Mouse (Mus musculus): ENCODE measurements around the gene Pin1. TPM values are rescaled to one million over a fixed set of nuclear protein-coding genes. Genes with fewer than 3 reads are reported as not detected.
A peak's percentile ranks its signal among the peaks of the same experiment; 100 is the strongest.
"Not testable (repeated sequence)": the region's sequence is repeated elsewhere in the genome, so short reads cannot be mapped to it uniquely, and the experiment has no call there.

The Pin1 gene
- 68.7 and 71.6 TPM in 2 replicates for polyA plus RNA-seq (2014; fragmentation: Nextera tagmentation; extraction: Ambion mirVana)

GRCm38 (mm10) chr9:20651602-20652259 is at the start of gene Pin1:
Gene Pin1 (plus strand): TSS chr9:20652095.
- DNase-seq (ENCODE audit: low spot score): peak; percentile 98

GRCm38 (mm10) chr9:20606269-20606668 is 45.6 kb upstream of the Pin1 start:
- no peaks in the 10 kb centered on the region for H3K36me3 ChIP-seq (ENCODE audit: control insufficient read depth, insufficient read depth, low read length)
- no peak for ATAC-seq (ENCODE audit: insufficient read depth, low FRiP score, low TSS enrichment)
- 0 out of 2 replicates have a peak overlapping the region, but pooled peaks have one; percentile 55 for H3K4me2 ChIP-seq (ENCODE audit: low read depth)
- no peaks in the 10 kb centered on the region for H3K4me1 ChIP-seq (ENCODE audit: control insufficient read depth, insufficient read depth, low read length)
- no peak overlapping the region for H3K27ac ChIP-seq (ENCODE audit: low read depth, low read length)
- WGBS: 95% methylated on average over 1 of the region's 1 CpGs
- peak overlapping the region; percentile 81; the same call in 1 of the 2 replicates for H3K9ac ChIP-seq (ENCODE audit: low read length)
- H3K27me3 ChIP-seq (ENCODE audit: control insufficient read depth, insufficient read depth, low read length): no peaks in the 10 kb centered on the region
- DNase-seq (ENCODE audit: low spot score): no peak
- H3K9me3 ChIP-seq (ENCODE audit: control insufficient read depth, low read length): no peaks in the 10 kb centered on the region
- no peak overlapping the region for H3K4me3 ChIP-seq (ENCODE audit: low read depth, low read length)

More at GRCm38 (mm10) chr9:20651602-20652259, at the start of gene Pin1:
- WGBS: under 1% methylated on average over 45 of the region's 45 CpGs
- no peak within 1 kb of the TSS; the same call in 1 of the 2 replicates for H3K27ac ChIP-seq (ENCODE audit: low read depth, low read length)
- no peaks in the 10 kb centered on the region for H3K27me3 ChIP-seq (ENCODE audit: control insufficient read depth, insufficient read depth, low read length)
- peaks cover 5% of the 10 kb centered on the region for H3K4me1 ChIP-seq (ENCODE audit: control insufficient read depth, insufficient read depth, low read length)
- peak within 1 kb of the TSS; percentile 93 for H3K4me3 ChIP-seq (ENCODE audit: low read depth, low read length)
- peak within 1 kb of the TSS; percentile 59 for H3K4me2 ChIP-seq (ENCODE audit: low read depth)
- H3K9ac ChIP-seq (ENCODE audit: low read length): peak within 1 kb of the TSS; percentile 66
- peaks cover 16% of the 10 kb centered on the region for H3K36me3 ChIP-seq (ENCODE audit: control insufficient read depth, insufficient read depth, low read length)
- peak; percentile 99 for ATAC-seq (ENCODE audit: insufficient read depth, low FRiP score, low TSS enrichment)
- H3K9me3 ChIP-seq (ENCODE audit: control insufficient read depth, low read length): no peaks in the 10 kb centered on the region

- H3K4me2 ChIP-seq (ENCODE audit: low read depth): peak overlapping the region; percentile 55
- H3K27me3 ChIP-seq (ENCODE audit: control insufficient read depth, insufficient read depth, low read length): no peaks in the 10 kb centered on the region
- no peaks in the 10 kb centered on the region for H3K4me1 ChIP-seq (ENCODE audit: control insufficient read depth, insufficient read depth, low read length)
- no peaks in the 10 kb centered on the region for H3K36me3 ChIP-seq (ENCODE audit: control insufficient read depth, insufficient read depth, low read length)
- no peaks in the 10 kb centered on the region for H3K9me3 ChIP-seq (ENCODE audit: control insufficient read depth, low read length)
- peak overlapping the region; percentile 64 for H3K4me3 ChIP-seq (ENCODE audit: low read depth, low read length)
- ATAC-seq (ENCODE audit: insufficient read depth, low FRiP score, low TSS enrichment) (peak; percentile 86), DNase-seq (ENCODE audit: low spot score) (peak; percentile 88)
- WGBS: under 1% methylated on average over 57 of the region's 57 CpGs
- H3K9ac ChIP-seq (ENCODE audit: low read length): peak overlapping the region; percentile 81
- peak overlapping the region; percentile 92 for H3K27ac ChIP-seq (ENCODE audit: low read depth, low read length)
These were observed 44.6 kb upstream of the Pin1 start for GRCm38 (mm10) chr9:20607100-20607974.

GRCm38 (mm10) chr9:20609831-20610464 is 41.9 kb upstream of the Pin1 start:
- Histone ChIP-seq H3K4me2 (ENCODE audit: low read depth) (no peak overlapping the region), H3K4me1 (ENCODE audit: control insufficient read depth, insufficient read depth, low read length) (no peaks in the 10 kb centered on the region), H3K27me3 (ENCODE audit: control insufficient read depth, insufficient read depth, low read length) (no peaks in the 10 kb centered on the region), H3K27ac (ENCODE audit: low read depth, low read length) (no peak overlapping the region), H3K9me3 (ENCODE audit: control insufficient read depth, low read length) (no peaks in the 10 kb centered on the region), H3K9ac (ENCODE audit: low read length) (no peak overlapping the region), H3K36me3 (ENCODE audit: control insufficient read depth, insufficient read depth, low read length) (no peaks in the 10 kb centered on the region), H3K4me3 (ENCODE audit: low read depth, low read length) (no peak overlapping the region)
- no peak for DNase-seq (ENCODE audit: low spot score)
- 89% methylated on average over 5 of the region's 5 CpGs for WGBS
- no peak for ATAC-seq (ENCODE audit: insufficient read depth, low FRiP score, low TSS enrichment)

- Histone ChIP-seq H3K9ac (ENCODE audit: low read length) (no peak overlapping the region), H3K9me3 (ENCODE audit: control insufficient read depth, low read length) (no peaks in the 10 kb centered on the region), H3K4me2 (ENCODE audit: low read depth) (no peak overlapping the region), H3K27me3 (ENCODE audit: control insufficient read depth, insufficient read depth, low read length) (no peaks in the 10 kb centered on the region), H3K36me3 (ENCODE audit: control insufficient read depth, insufficient read depth, low read length) (no peaks in the 10 kb centered on the region), H3K4me3 (ENCODE audit: low read depth, low read length) (no peak overlapping the region), H3K4me1 (ENCODE audit: control insufficient read depth, insufficient read depth, low read length) (no peaks in the 10 kb centered on the region), H3K27ac (ENCODE audit: low read depth, low read length) (no peak overlapping the region)
- 84% methylated on average over 5 of the region's 5 CpGs for WGBS
- DNase-seq (ENCODE audit: low spot score) (no peak), ATAC-seq (ENCODE audit: insufficient read depth, low FRiP score, low TSS enrichment) (no peak)
These were observed 39.9 kb upstream of the Pin1 start for GRCm38 (mm10) chr9:20611976-20612375.

GRCm38 (mm10) chr9:20616685-20617084 is 35.2 kb upstream of the Pin1 start:
- no peaks in the 10 kb centered on the region; the same call in 1 of the 2 replicates for H3K36me3 ChIP-seq (ENCODE audit: control insufficient read depth, insufficient read depth, low read length)
- H3K9ac ChIP-seq (ENCODE audit: low read length): no peak overlapping the region
- DNase-seq (ENCODE audit: low spot score) (no peak), ATAC-seq (ENCODE audit: insufficient read depth, low FRiP score, low TSS enrichment) (no peak)
- H3K27ac ChIP-seq (ENCODE audit: low read depth, low read length): no peak overlapping the region
- no peaks in the 10 kb centered on the region for H3K27me3 ChIP-seq (ENCODE audit: control insufficient read depth, insufficient read depth, low read length)
- H3K9me3 ChIP-seq (ENCODE audit: control insufficient read depth, low read length): no peaks in the 10 kb centered on the region
- H3K4me1 ChIP-seq (ENCODE audit: control insufficient read depth, insufficient read depth, low read length): no peaks in the 10 kb centered on the region
- 89% methylated on average over 2 of the region's 2 CpGs for WGBS
- H3K4me3 ChIP-seq (ENCODE audit: low read depth, low read length): no peak overlapping the region
- H3K4me2 ChIP-seq (ENCODE audit: low read depth): no peak overlapping the region

- no peaks in the 10 kb centered on the region for H3K36me3 ChIP-seq (ENCODE audit: control insufficient read depth, insufficient read depth, low read length)
- H3K9ac ChIP-seq (ENCODE audit: low read length): no peak overlapping the region
- 94% methylated on average over 2 of the region's 2 CpGs for WGBS
- no peaks in the 10 kb centered on the region for H3K4me1 ChIP-seq (ENCODE audit: control insufficient read depth, insufficient read depth, low read length)
- no peak overlapping the region for H3K4me3 ChIP-seq (ENCODE audit: low read depth, low read length)
- H3K9me3 ChIP-seq (ENCODE audit: control insufficient read depth, low read length): no peaks in the 10 kb centered on the region
- no peak for ATAC-seq (ENCODE audit: insufficient read depth, low FRiP score, low TSS enrichment)
- H3K4me2 ChIP-seq (ENCODE audit: low read depth): no peak overlapping the region
- H3K27me3 ChIP-seq (ENCODE audit: control insufficient read depth, insufficient read depth, low read length): no peaks in the 10 kb centered on the region
- no peak for DNase-seq (ENCODE audit: low spot score)
- H3K27ac ChIP-seq (ENCODE audit: low read depth, low read length): no peak overlapping the region
These were observed 20.6 kb upstream of the Pin1 start for GRCm38 (mm10) chr9:20631332-20631731.

GRCm38 (mm10) chr9:20635676-20636075 is 16.2 kb upstream of the Pin1 start:
- H3K27me3 ChIP-seq (ENCODE audit: control insufficient read depth, insufficient read depth, low read length); DNase-seq (ENCODE audit: low spot score); ATAC-seq (ENCODE audit: insufficient read depth, low FRiP score, low TSS enrichment); H3K9ac ChIP-seq (ENCODE audit: low read length); H3K9me3 ChIP-seq (ENCODE audit: control insufficient read depth, low read length); H3K4me3 ChIP-seq (ENCODE audit: low read depth, low read length); H3K36me3 ChIP-seq (ENCODE audit: control insufficient read depth, insufficient read depth, low read length); H3K27ac ChIP-seq (ENCODE audit: low read depth, low read length); H3K4me2 ChIP-seq (ENCODE audit: low read depth); H3K4me1 ChIP-seq (ENCODE audit: control insufficient read depth, insufficient read depth, low read length): not testable (repeated sequence)
- 90% methylated on average over 6 of the region's 8 CpGs for WGBS
